In the genomic region with DNA sequence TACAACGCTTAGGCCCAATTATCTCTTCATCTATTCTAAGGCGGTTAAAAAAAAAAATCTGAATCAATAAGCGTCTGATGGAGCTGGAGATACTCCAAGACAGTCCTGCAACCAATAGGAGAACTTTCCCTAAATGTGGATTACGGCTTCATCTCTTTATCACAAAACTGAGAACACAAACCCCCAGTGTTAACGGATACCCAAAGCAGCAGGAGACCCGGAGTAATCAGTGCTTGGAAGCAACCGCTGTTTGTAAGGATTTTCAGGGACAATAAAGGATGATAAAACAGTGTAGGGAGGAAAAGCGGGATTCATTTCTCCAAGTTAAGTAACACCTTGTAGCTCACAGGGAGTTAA, we compare ENCODE assay signal across 8 mouse cellular contexts. TPM values are rescaled to one million over a fixed set of nuclear protein-coding genes. Genes with fewer than 3 reads are reported as not detected.
DNase-seq lines count a peak whose midpoint lies in the region; ATAC-seq and TF ChIP-seq lines count a peak whose summit lies in the region.

No protein-coding gene starts in this region.

- no peak for TF ChIP-seq EP300 in heart, postnatal 0 days (IDR thresholded peaks at IDR 0.05; ENCODE audit: low read depth)

- no peak for DNase-seq in left cerebral cortex, adult 2 months (ENCODE audit: extremely low spot score in 1 of 2, low spot score in 2 of 2)
- DNase-seq in left cerebral cortex, adult 11 months (ENCODE audit: low spot score), result no peak
- DNase-seq in brain, embryonic 14.5 days (ENCODE audit: low read depth), result peak; percentile 81
- no peak for DNase-seq in heart, postnatal 0 days (ENCODE audit: low spot score)
- no peak for DNase-seq in ovary, postnatal 36 days (ENCODE audit: low spot score)
- DNase-seq in testis, postnatal 14 days (ENCODE audit: low spot score), result no peak
- DNase-seq in kidney, adult 8-10 months, result no peak

- intact Hi-C loops in left cerebral cortex, adult 2 months (cut with DNase I), result loop anchor here (5.0 to 10.0 kb wide), 3 partner anchors 75 to 120 kb away; partner anchors contain the start of gene Rdx

- WGBS in heart, postnatal 0 days, result 3% methylated on average over 8 of the region's 8 CpGs
- WGBS in midbrain, embryonic 12.5 days, result 4% methylated on average over 8 of the region's 8 CpGs

- H3K27me3 ChIP-seq in heart, postnatal 0 days (ENCODE audit: control insufficient read depth, insufficient read depth, low read length), result no peaks in the 10 kb centered on the region
- H3K27me3 ChIP-seq in midbrain, embryonic 12.5 days, result no peaks in the 10 kb centered on the region

- no peak for TF ChIP-seq CTCF in left cerebral cortex, adult 2 months (IDR thresholded peaks at IDR 0.05)
- no peak for TF ChIP-seq CTCF in brain, embryonic 14.5 days (IDR thresholded peaks at IDR 0.05; ENCODE audit: borderline replicate concordance, extremely low read depth, insufficient read depth, insufficient read length)
- TF ChIP-seq CTCF in heart, postnatal 0 days (IDR thresholded peaks at IDR 0.05; ENCODE audit: low read depth), result no peak

- H3K4me2 ChIP-seq in heart, postnatal 0 days (ENCODE audit: low read depth, low read length), result peak overlapping the region; percentile 64
- H3K4me2 ChIP-seq in midbrain, embryonic 12.5 days (replicated peaks), result peak overlapping the region; percentile 59

- no peaks in the 10 kb centered on the region for H3K9me3 ChIP-seq in heart, postnatal 0 days (replicated peaks; ENCODE audit: control insufficient read depth, low read length)
- no peaks in the 10 kb centered on the region for H3K9me3 ChIP-seq in midbrain, embryonic 12.5 days

- no peak for TF ChIP-seq POLR2A in brain, embryonic 14.5 days (IDR thresholded peaks at IDR 0.05; ENCODE audit: borderline replicate concordance, extremely low read depth, insufficient read depth, insufficient read length, poor library complexity, severe bottlenecking)

- peak overlapping the region; percentile 97 for H3K9ac ChIP-seq in heart, postnatal 0 days (replicated peaks; ENCODE audit: low read depth, low read length)
- H3K9ac ChIP-seq in midbrain, embryonic 12.5 days (replicated peaks), result peak overlapping the region; percentile 98

- H3K36me3 ChIP-seq in heart, postnatal 0 days (replicated peaks; ENCODE audit: control insufficient read depth, insufficient read depth, low read length), result no peaks in the 10 kb centered on the region
- H3K36me3 ChIP-seq in midbrain, embryonic 12.5 days, result 0 out of 2 replicates have a peak, but pooled peaks cover 4% of the 10 kb centered on the region

- no peaks in the 10 kb centered on the region for H3K4me1 ChIP-seq in heart, postnatal 0 days (ENCODE audit: control insufficient read depth, insufficient read depth)
- peaks cover 34% of the 10 kb centered on the region for H3K4me1 ChIP-seq in midbrain, embryonic 12.5 days

- peak overlapping the region; percentile 94 for H3K27ac ChIP-seq in left cerebral cortex, adult 2 months
- H3K27ac ChIP-seq in heart, postnatal 0 days (ENCODE audit: low read depth), result peak overlapping the region; percentile 98
- peak overlapping the region; percentile 96 for H3K27ac ChIP-seq in midbrain, embryonic 12.5 days (replicated peaks)

- H3K4me3 ChIP-seq in left cerebral cortex, adult 2 months, result peak overlapping the region; percentile 92
- H3K4me3 ChIP-seq in heart, postnatal 0 days (ENCODE audit: low read depth, low read length), result peak overlapping the region; percentile 95
- peak overlapping the region; percentile 94 for H3K4me3 ChIP-seq in midbrain, embryonic 12.5 days

- ATAC-seq in heart, postnatal 0 days (ENCODE audit: insufficient read depth, low read depth), result no peak
- no peak for ATAC-seq in midbrain, embryonic 12.5 days (ENCODE audit: low FRiP score, low read depth)

RNA-seq across cellular contexts. Expression of gene Zc3h12c, which starts 0.9 kb away (rescaled TPM):
- 10 to 100 TPM; 15.1 to 16.2 TPM for total RNA-seq in left cerebral cortex, adult 2 months (2021)
- polyA plus RNA-seq in brain, embryonic 14.5 days (2012; rRNA removed), result 8.5 and 10.1 TPM in 2 replicates
- total RNA-seq in heart, postnatal 0 days (2014; rRNA removed; ENCODE audit: low replicate concordance), result 5.8 and 9.8 TPM in 2 replicates
- 1.8 and 1.9 TPM in 2 replicates for polyA plus RNA-seq in heart, postnatal 0 days (2015; fragmentation: Nextera tagmentation; extraction: Ambion mirVana)
- polyA plus RNA-seq in midbrain, embryonic 12.5 days (2016; fragmentation: Nextera tagmentation; extraction: Ambion mirVana), result 14.9 and 15.5 TPM in 2 replicates
